In the genomic region with DNA sequence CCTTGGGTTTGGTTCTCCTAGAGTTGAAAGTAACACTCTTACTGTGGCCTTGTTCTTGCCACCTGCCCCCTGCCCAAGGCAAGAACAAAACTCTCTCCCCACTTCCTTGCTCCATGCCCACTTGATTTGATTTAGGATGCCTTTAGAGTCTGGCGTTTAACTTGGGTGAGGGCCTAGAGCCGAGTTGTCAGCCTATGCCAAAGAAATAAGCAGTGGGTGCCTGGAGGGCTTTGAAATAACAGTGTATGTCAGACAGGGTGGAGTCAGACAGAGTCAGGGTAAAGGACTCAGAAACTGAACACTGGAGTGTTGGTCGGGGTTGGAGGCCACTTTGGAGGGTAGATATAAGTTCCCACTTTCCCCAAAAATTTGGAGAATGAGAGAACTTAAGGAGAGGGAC, we compare ENCODE assay signal across 26 mouse cellular contexts. TPM values are rescaled to one million over a fixed set of nuclear protein-coding genes. Genes with fewer than 3 reads are reported as not detected.
DNase-seq lines count a peak whose midpoint lies in the region; ATAC-seq lines count a peak whose summit lies in the region.
"Had no signal": no experiment of that assay in that cellular context is flagged by ENCODE, and none has a peak within 500 bp of the region (broad histone marks: within the 10 kb centered on the region; RNA-seq: fewer than 3 reads in every experiment).

No protein-coding gene starts in this region.

- WGBS in midbrain, embryonic 12.5 days: 62% methylated on average over 3 of the region's 3 CpGs
- WGBS in midbrain, embryonic 14.5 days: 68% methylated on average over 3 of the region's 3 CpGs
- WGBS in embryonic facial prominence, embryonic 10.5 days: 54% methylated on average over 3 of the region's 3 CpGs
- 46% methylated on average over 3 of the region's 3 CpGs for WGBS in embryonic facial prominence, embryonic 14.5 days

- H3K27me3 ChIP-seq in midbrain, embryonic 12.5 days: peaks cover 14% of the 10 kb centered on the region
- H3K27me3 ChIP-seq in midbrain, embryonic 14.5 days (ENCODE audit: control insufficient read depth, insufficient read depth, low read length): peaks cover 4% of the 10 kb centered on the region; the same call in 1 of the 2 replicates
- peaks cover 39% of the 10 kb centered on the region for H3K27me3 ChIP-seq in embryonic facial prominence, embryonic 10.5 days (replicated peaks; ENCODE audit: low read depth, poor library complexity, severe bottlenecking)
- no peaks in the 10 kb centered on the region for H3K27me3 ChIP-seq in embryonic facial prominence, embryonic 14.5 days (replicated peaks; ENCODE audit: control insufficient read depth, insufficient read depth, low read length)

- H3K4me1 ChIP-seq in midbrain, embryonic 12.5 days: peaks cover 6% of the 10 kb centered on the region
- H3K4me1 ChIP-seq in midbrain, embryonic 14.5 days (ENCODE audit: control insufficient read depth, insufficient read depth, low read length): peaks cover 7% of the 10 kb centered on the region; the same call in 1 of the 2 replicates
- H3K4me1 ChIP-seq in embryonic facial prominence, embryonic 10.5 days: peaks cover 6% of the 10 kb centered on the region
- peaks cover under 1% of the 10 kb centered on the region; the same call in 1 of the 2 replicates for H3K4me1 ChIP-seq in embryonic facial prominence, embryonic 14.5 days (ENCODE audit: control insufficient read depth, insufficient read depth, low read length)
- H3K4me1 ChIP-seq: heart, embryonic 12.5 days had no signal

- no peak overlapping the region for H3K4me2 ChIP-seq in midbrain, embryonic 12.5 days (replicated peaks)
- H3K4me2 ChIP-seq in midbrain, embryonic 14.5 days (ENCODE audit: low read length): no peak overlapping the region
- H3K4me2 ChIP-seq in embryonic facial prominence, embryonic 14.5 days (ENCODE audit: low read depth, low read length): no peak overlapping the region
- H3K4me2 ChIP-seq: embryonic facial prominence, embryonic 12.5 days; hindbrain, embryonic 14.5 days had no signal

- intact Hi-C loops in heart, postnatal 36 days (cut with DNase I): loop anchor here (1.0 to 10.0 kb wide), 3 partner anchors 88 to 382 kb away; no protein-coding TSS in a partner anchor

- peak; percentile 64 for DNase-seq in heart, adult 11 months
- no peak for DNase-seq in heart, postnatal 36 days
- DNase-seq in midbrain, embryonic 14.5 days: no peak
- peak; percentile 7 for DNase-seq in embryonic facial prominence, embryonic 10.5 days (ENCODE audit: low spot score)
- no peak for DNase-seq in embryonic facial prominence, embryonic 14.5 days (ENCODE audit: low spot score)
- DNase-seq in layer of hippocampus, adult 11-12 months (ENCODE audit: low spot score): no peak

- H3K9ac ChIP-seq in midbrain, embryonic 12.5 days (replicated peaks): no peak overlapping the region
- H3K9ac ChIP-seq in midbrain, embryonic 14.5 days (replicated peaks; ENCODE audit: low read length): no peak overlapping the region
- no peak overlapping the region; the same call in 1 of the 2 replicates for H3K9ac ChIP-seq in embryonic facial prominence, embryonic 14.5 days (ENCODE audit: low read depth, low read length)
- H3K9ac ChIP-seq: embryonic facial prominence, embryonic 12.5 days; forebrain, postnatal 0 days; heart, embryonic 12.5 days; heart, embryonic 15.5 days; hindbrain, embryonic 14.5 days had no signal

- no peaks in the 10 kb centered on the region for H3K36me3 ChIP-seq in midbrain, embryonic 12.5 days
- H3K36me3 ChIP-seq in midbrain, embryonic 14.5 days (ENCODE audit: control insufficient read depth, insufficient read depth, low read length): no peaks in the 10 kb centered on the region
- H3K36me3 ChIP-seq in embryonic facial prominence, embryonic 10.5 days (replicated peaks): no peaks in the 10 kb centered on the region
- no peaks in the 10 kb centered on the region for H3K36me3 ChIP-seq in embryonic facial prominence, embryonic 14.5 days (ENCODE audit: control insufficient read depth, insufficient read depth, low read length)
- H3K36me3 ChIP-seq: embryonic facial prominence, embryonic 12.5 days; forebrain, embryonic 10.5 days; heart, embryonic 12.5 days; heart, embryonic 15.5 days had no signal

- 0 out of 2 replicates have a peak, but pooled peaks have one; percentile 35 for ATAC-seq in midbrain, embryonic 12.5 days (ENCODE audit: low FRiP score, low read depth)
- ATAC-seq in midbrain, embryonic 14.5 days (ENCODE audit: low FRiP score, low TSS enrichment): no peak
- ATAC-seq in embryonic facial prominence, embryonic 14.5 days (ENCODE audit: low read depth): peak; percentile 20; the same call in 1 of the 2 replicates
- no peak for ATAC-seq in megakaryocyte-erythroid progenitor cell, adult 5-6 weeks (replicated peaks; ENCODE audit: low FRiP score, low TSS enrichment, poor library complexity, severe bottlenecking)
- ATAC-seq: CD4-positive, CD25-positive, alpha-beta regulatory T cell, adult 4 months; inflammation-experienced regulatory T-cells, adult 6 months had no signal

- H3K9me3 ChIP-seq in midbrain, embryonic 12.5 days: no peaks in the 10 kb centered on the region
- H3K9me3 ChIP-seq in midbrain, embryonic 14.5 days (ENCODE audit: control insufficient read depth, low read length): no peaks in the 10 kb centered on the region
- no peaks in the 10 kb centered on the region for H3K9me3 ChIP-seq in embryonic facial prominence, embryonic 10.5 days
- H3K9me3 ChIP-seq in embryonic facial prominence, embryonic 14.5 days (ENCODE audit: control insufficient read depth, low read length): no peaks in the 10 kb centered on the region
- H3K9me3 ChIP-seq: embryonic facial prominence, embryonic 12.5 days; forebrain, embryonic 10.5 days; heart, embryonic 12.5 days; heart, embryonic 15.5 days had no signal

- no peak overlapping the region for H3K4me3 ChIP-seq in midbrain, embryonic 12.5 days
- no peak overlapping the region for H3K4me3 ChIP-seq in midbrain, embryonic 14.5 days (replicated peaks; ENCODE audit: low read depth, low read length)
- no peak overlapping the region for H3K4me3 ChIP-seq in embryonic facial prominence, embryonic 10.5 days
- H3K4me3 ChIP-seq in embryonic facial prominence, embryonic 14.5 days (ENCODE audit: low read depth, low read length): no peak overlapping the region
- H3K4me3 ChIP-seq: embryonic facial prominence, embryonic 12.5 days; forebrain, embryonic 10.5 days; gastrocnemius, adult 2 months; heart, embryonic 12.5 days had no signal

- H3K27ac ChIP-seq in midbrain, embryonic 12.5 days (replicated peaks): no peak overlapping the region
- H3K27ac ChIP-seq in midbrain, embryonic 14.5 days (replicated peaks; ENCODE audit: low read depth, low read length): no peak overlapping the region
- H3K27ac ChIP-seq in embryonic facial prominence, embryonic 10.5 days (replicated peaks): no peak overlapping the region
- H3K27ac ChIP-seq in embryonic facial prominence, embryonic 14.5 days (replicated peaks; ENCODE audit: low read depth, low read length): no peak overlapping the region
- H3K27ac ChIP-seq: embryonic facial prominence, embryonic 12.5 days; forebrain, embryonic 10.5 days; gastrocnemius, adult 2 months; heart, embryonic 15.5 days; hindbrain, embryonic 14.5 days; hindbrain, postnatal 0 days had no signal

RNA-seq across cellular contexts. Expression of a gene that starts 4.7 kb away (rescaled TPM):
- not detected for total RNA-seq in heart, postnatal 36 days (2021)
- not detected in 2 replicates for polyA plus RNA-seq in midbrain, embryonic 12.5 days (2016; fragmentation: Nextera tagmentation; extraction: Ambion mirVana)
- polyA plus RNA-seq in midbrain, embryonic 14.5 days (2014; fragmentation: Nextera tagmentation; extraction: Ambion mirVana): not detected in 2 replicates
- not detected in 2 replicates for polyA plus RNA-seq in embryonic facial prominence, embryonic 10.5 days (2016; fragmentation: Nextera tagmentation; extraction: Ambion mirVana)
- 0.38 TPM in 1 of 2 replicates, not detected in the other for polyA plus RNA-seq in embryonic facial prominence, embryonic 14.5 days (2014; fragmentation: Nextera tagmentation; extraction: Ambion mirVana)
- total RNA-seq in megakaryocyte-erythroid progenitor cell, adult 5-6 weeks (2014; fragmentation: Nextera tagmentation): not detected in 2 replicates
- not detected in 2 replicates for total RNA-seq in megakaryocyte-erythroid progenitor cell, adult 5-6 weeks (2017)
- total RNA-seq: forebrain, postnatal 0 days; gastrocnemius, adult 2 months; gastrocnemius, postnatal 14 days; gastrocnemius, postnatal 4 days; heart, adult 18-20 months; heart, postnatal 10 days; heart, postnatal 4 days; hindbrain, postnatal 0 days; MEL had no signal
- polyA plus RNA-seq: C2C12; CD4-positive, CD25-positive, alpha-beta regulatory T cell, adult 4 months; embryonic facial prominence, embryonic 12.5 days; forebrain, embryonic 10.5 days; heart, embryonic 12.5 days; heart, embryonic 15.5 days; hindbrain, embryonic 11.5 days; hindbrain, embryonic 14.5 days; inflammation-experienced regulatory T-cells, adult 6 months had no signal

RNA-seq across cellular contexts. Expression of a gene that starts 10.1 kb away (rescaled TPM):
- total RNA-seq in heart, postnatal 36 days (2021): under 1 TPM in 1 of 2 experiments, not detected in 1; 0.78 TPM
- 0.14 TPM in 1 of 2 replicates, not detected in the other for polyA plus RNA-seq in midbrain, embryonic 12.5 days (2016; fragmentation: Nextera tagmentation; extraction: Ambion mirVana)
- 0.11 and 0.29 TPM in 2 replicates for polyA plus RNA-seq in midbrain, embryonic 14.5 days (2014; fragmentation: Nextera tagmentation; extraction: Ambion mirVana)
- polyA plus RNA-seq in embryonic facial prominence, embryonic 10.5 days (2016; fragmentation: Nextera tagmentation; extraction: Ambion mirVana): 0.08 and 0.24 TPM in 2 replicates
- polyA plus RNA-seq in embryonic facial prominence, embryonic 14.5 days (2014; fragmentation: Nextera tagmentation; extraction: Ambion mirVana): 1.0 and 2.1 TPM in 2 replicates
- total RNA-seq in megakaryocyte-erythroid progenitor cell, adult 5-6 weeks (2014; fragmentation: Nextera tagmentation): not detected in 2 replicates
- total RNA-seq in megakaryocyte-erythroid progenitor cell, adult 5-6 weeks (2017): not detected in 2 replicates
- total RNA-seq: MEL had no signal
- polyA plus RNA-seq: C2C12; CD4-positive, CD25-positive, alpha-beta regulatory T cell, adult 4 months; inflammation-experienced regulatory T-cells, adult 6 months had no signal

RNA-seq across cellular contexts. Expression of a gene that starts 59.8 kb away (rescaled TPM):
- 100 to 1,000 TPM; 118 to 137 TPM for total RNA-seq in heart, postnatal 36 days (2021)
- polyA plus RNA-seq in midbrain, embryonic 12.5 days (2016; fragmentation: Nextera tagmentation; extraction: Ambion mirVana): 2.1 and 2.3 TPM in 2 replicates
- 1.2 and 2.5 TPM in 2 replicates for polyA plus RNA-seq in midbrain, embryonic 14.5 days (2014; fragmentation: Nextera tagmentation; extraction: Ambion mirVana)
- 6.5 and 7.3 TPM in 2 replicates for polyA plus RNA-seq in embryonic facial prominence, embryonic 10.5 days (2016; fragmentation: Nextera tagmentation; extraction: Ambion mirVana)
- 15.9 and 18.1 TPM in 2 replicates for polyA plus RNA-seq in embryonic facial prominence, embryonic 14.5 days (2014; fragmentation: Nextera tagmentation; extraction: Ambion mirVana)
- total RNA-seq in megakaryocyte-erythroid progenitor cell, adult 5-6 weeks (2014; fragmentation: Nextera tagmentation): 29.6 and 32.5 TPM in 2 replicates
- 25.6 and 37.9 TPM in 2 replicates for total RNA-seq in megakaryocyte-erythroid progenitor cell, adult 5-6 weeks (2017)

Comparison
In these comparisons a context has a peak if more than half of its experiments do, and no peak if none do; other contexts are left out.
1. DNase-seq: peak in heart, adult 11 months (single experiment) and embryonic facial prominence, embryonic 10.5 days (single experiment); none in heart, postnatal 36 days (0 of 2), midbrain, embryonic 14.5 days (single experiment), embryonic facial prominence, embryonic 14.5 days (single experiment) and layer of hippocampus, adult 11-12 months (single experiment).
2. ATAC-seq: peak in midbrain, embryonic 12.5 days (single experiment) and embryonic facial prominence, embryonic 14.5 days (single experiment); none in midbrain, embryonic 14.5 days (single experiment) and megakaryocyte-erythroid progenitor cell, adult 5-6 weeks (single experiment).